Mouse (Mus musculus) E14TG2a.4 (cell line): ENCODE measurements around the gene Kat2b.

Experiments used
- CTCF ChIP-seq: conservative IDR thresholded peaks from 2 replicates; pipeline ENCODE4 v1.5.1; 2014; ENCODE audit warnings: low read length
- NANOG ChIP-seq: IDR thresholded peaks from 2 replicates; pipeline ENCODE4 v1.6.1; 2014; ENCODE audit warnings: borderline replicate concordance, low read length, mixed read lengths
- POU5F1 ChIP-seq: IDR thresholded peaks from 2 replicates; pipeline ENCODE4 v1.6.1; 2014; ENCODE audit warnings: low read length, borderline replicate concordance

DNA sequence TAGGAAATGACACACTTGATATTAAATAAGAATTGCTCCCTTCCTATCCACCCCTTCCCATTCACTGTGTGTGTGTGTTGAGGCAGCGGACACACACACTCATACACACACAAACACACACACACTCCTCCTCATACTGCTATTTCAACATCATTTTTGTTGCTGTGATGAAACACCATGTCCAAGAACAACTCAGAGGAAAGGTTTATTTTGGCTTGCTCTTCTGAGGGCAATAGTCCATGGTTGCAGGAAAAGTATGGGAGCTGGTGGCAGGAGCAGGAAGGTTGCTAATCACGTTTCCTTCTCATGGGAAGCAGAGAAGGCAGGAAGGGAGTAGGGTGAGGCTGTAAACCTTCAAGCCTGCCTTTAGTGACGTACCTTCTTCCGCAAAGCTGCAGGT, 76.7 kb downstream of the Kat2b start:
- TF ChIP-seq CTCF (no peak), NANOG (no peak), POU5F1 (no peak)
